8 mouse cellular contexts compared by ENCODE assay signal in genomic region chr16:38088126-38088628, GRCm38 (mm10). TPM values are rescaled to one million over a fixed set of nuclear protein-coding genes. Genes with fewer than 3 reads are reported as not detected.
DNase-seq lines count a peak whose midpoint lies in the region; ATAC-seq and TF ChIP-seq lines count a peak whose summit lies in the region.

No protein-coding gene starts in this region.

- H3K36me3 ChIP-seq in MEL (ENCODE audit: control insufficient read depth in 1 of 2, insufficient read depth in 2 of 2, low read length in 2 of 2) = peaks cover 0 to 20% of the 10 kb centered on the region in 2 experiments; a peak in 2 of 4 replicates
- H3K36me3 ChIP-seq in embryonic facial prominence, embryonic 15.5 days = no peaks in the 10 kb centered on the region
- H3K36me3 ChIP-seq in liver, embryonic 11.5 days (ENCODE audit: control insufficient read depth, insufficient read depth, low read length) = no peaks in the 10 kb centered on the region
- H3K36me3 ChIP-seq in stomach, postnatal 0 days (ENCODE audit: control insufficient read depth, insufficient read depth, low read length) = no peaks in the 10 kb centered on the region

- H3K4me1 ChIP-seq in MEL (ENCODE audit: control insufficient read depth in 1 of 2, insufficient read depth in 2 of 2, low read length in 2 of 2) = peaks cover 4 to 7% of the 10 kb centered on the region in 2 experiments; a peak in 3 of 4 replicates
- peaks cover 15% of the 10 kb centered on the region for H3K4me1 ChIP-seq in embryonic facial prominence, embryonic 15.5 days
- peaks cover 18% of the 10 kb centered on the region for H3K4me1 ChIP-seq in liver, embryonic 11.5 days (replicated peaks; ENCODE audit: control insufficient read depth, insufficient read depth, low read length)
- no peaks in the 10 kb centered on the region for H3K4me1 ChIP-seq in stomach, postnatal 0 days (replicated peaks; ENCODE audit: control insufficient read depth, insufficient read depth)

- DNase-seq in kidney, postnatal 36 days = peak; percentile 77 to 85
- no peak for DNase-seq in kidney, adult 18-20 months
- DNase-seq in MEL (ENCODE audit: low read depth, low spot score) = no peak
- no peak for DNase-seq in liver, embryonic 11.5 days (ENCODE audit: low spot score)
- peak; percentile 89 for DNase-seq in stomach, postnatal 0 days (ENCODE audit: low spot score)
- no peak for DNase-seq in frontal cortex, postnatal 10 days (ENCODE audit: low spot score in 2 of 2)
- DNase-seq in cerebellum, postnatal 14 days = no peak

- peak; percentile 3 for ATAC-seq in embryonic facial prominence, embryonic 15.5 days (ENCODE audit: insufficient number of reproducible peaks, low FRiP score, low TSS enrichment, low read depth)
- ATAC-seq in liver, embryonic 11.5 days (replicated peaks; ENCODE audit: low FRiP score) = peak; percentile 53
- ATAC-seq in stomach, postnatal 0 days (ENCODE audit: low FRiP score, low TSS enrichment) = peak; percentile 70

- peaks cover 36% of the 10 kb centered on the region for H3K79me2 ChIP-seq in MEL (ENCODE audit: control insufficient read depth, insufficient read depth, low read length, poor library complexity)

- no peak for TF ChIP-seq EP300 in MEL (IDR thresholded peaks at IDR 0.05; ENCODE audit: low read depth in 1 of 2, low read length in 2 of 2)
- no peak for TF ChIP-seq EP300 in stomach, postnatal 0 days (optimal IDR thresholded peaks at IDR 0.05)

- H3K27ac ChIP-seq in MEL (ENCODE audit: control insufficient read depth, low read depth, low read length) = peak overlapping the region; percentile 89
- H3K27ac ChIP-seq in embryonic facial prominence, embryonic 15.5 days (replicated peaks) = peak overlapping the region; percentile 100
- H3K27ac ChIP-seq in liver, embryonic 11.5 days (ENCODE audit: low read depth, low read length) = peak overlapping the region; percentile 99
- H3K27ac ChIP-seq in stomach, postnatal 0 days (replicated peaks) = peak overlapping the region; percentile 99

- TF ChIP-seq POLR2A in MEL (IDR thresholded peaks at IDR 0.05; ENCODE audit: control insufficient read depth in 1 of 2, insufficient read depth in 1 of 2, low read depth in 1 of 2, low read length in 2 of 2, poor library complexity in 1 of 2) = peak in 1 of 2 experiments; percentile 87; a peak in 1 of 4 replicates

- no peak for TF ChIP-seq RAD21 in MEL (IDR thresholded peaks at IDR 0.05; ENCODE audit: low read depth, low read length)

- H3K9ac ChIP-seq in MEL (ENCODE audit: control insufficient read depth, low read depth, low read length, poor library complexity, severe bottlenecking) = peak overlapping the region; percentile 88
- H3K9ac ChIP-seq in embryonic facial prominence, embryonic 15.5 days = peak overlapping the region; percentile 76
- peak overlapping the region; percentile 89 for H3K9ac ChIP-seq in liver, embryonic 11.5 days (ENCODE audit: low read depth, low read length)
- peak overlapping the region; percentile 84 for H3K9ac ChIP-seq in stomach, postnatal 0 days (ENCODE audit: low read length)

- H3K9me3 ChIP-seq in MEL (replicated peaks; ENCODE audit: insufficient read depth, low read length) = no peaks in the 10 kb centered on the region
- H3K9me3 ChIP-seq in embryonic facial prominence, embryonic 15.5 days (replicated peaks) = no peaks in the 10 kb centered on the region
- no peaks in the 10 kb centered on the region for H3K9me3 ChIP-seq in liver, embryonic 11.5 days (ENCODE audit: control insufficient read depth, low read length)
- no peaks in the 10 kb centered on the region for H3K9me3 ChIP-seq in stomach, postnatal 0 days (ENCODE audit: control insufficient read depth, low read length)

- WGBS in embryonic facial prominence, embryonic 15.5 days = 0% methylated on average over 32 of the region's 40 CpGs
- WGBS in liver, embryonic 11.5 days = under 1% methylated on average over 40 of the region's 40 CpGs
- WGBS in stomach, postnatal 0 days = 0% methylated on average over 30 of the region's 40 CpGs

- no peak for TF ChIP-seq CTCF in MEL (IDR thresholded peaks at IDR 0.05 in 2 of 3, conservative IDR thresholded peaks at IDR 0.05 in 1 of 3; ENCODE audit: control insufficient read depth in 1 of 3, insufficient read depth in 1 of 3, low read depth in 2 of 3, low read length in 3 of 3, poor library complexity in 1 of 3, severe bottlenecking in 1 of 3)
- 0 out of 2 replicates have a peak, but pooled peaks have one; percentile 9 for TF ChIP-seq CTCF in stomach, postnatal 0 days (IDR thresholded peaks at IDR 0.05; ENCODE audit: low read depth)

- H3K4me3 ChIP-seq in MEL (ENCODE audit: control insufficient read depth in 1 of 2, insufficient read depth in 1 of 2, low read depth in 2 of 2, low read length in 2 of 2) = peak overlapping the region; percentile 75 to 87
- peak overlapping the region; percentile 97 for H3K4me3 ChIP-seq in embryonic facial prominence, embryonic 15.5 days (replicated peaks)
- H3K4me3 ChIP-seq in liver, embryonic 11.5 days (ENCODE audit: low read depth, low read length) = peak overlapping the region; percentile 93
- peak overlapping the region; percentile 92 for H3K4me3 ChIP-seq in stomach, postnatal 0 days (ENCODE audit: low read depth, low read length)

- H3K4me2 ChIP-seq in embryonic facial prominence, embryonic 15.5 days (replicated peaks) = peak overlapping the region; percentile 67
- peak overlapping the region; percentile 93 for H3K4me2 ChIP-seq in liver, embryonic 11.5 days
- H3K4me2 ChIP-seq in stomach, postnatal 0 days (replicated peaks; ENCODE audit: low read depth) = peak overlapping the region; percentile 74

- H3K27me3 ChIP-seq in MEL (ENCODE audit: control insufficient read depth in 1 of 2, insufficient read depth in 2 of 2, low read length in 2 of 2) = no peaks in the 10 kb centered on the region
- no peaks in the 10 kb centered on the region for H3K27me3 ChIP-seq in embryonic facial prominence, embryonic 15.5 days
- no peaks in the 10 kb centered on the region for H3K27me3 ChIP-seq in liver, embryonic 11.5 days (replicated peaks; ENCODE audit: control insufficient read depth, insufficient read depth, low read length)
- no peaks in the 10 kb centered on the region for H3K27me3 ChIP-seq in stomach, postnatal 0 days (ENCODE audit: control insufficient read depth, insufficient read depth, low read length)

TF ChIP-seq in MEL, 35 proteins besides CTCF, POLR2A, EP300 and RAD21:
- TF ChIP-seq ETS1 (IDR thresholded peaks at IDR 0.05; ENCODE audit: low read depth, low read length) (peak; percentile 27; the same call in 1 of the 2 replicates), SMC3 (IDR thresholded peaks at IDR 0.05; ENCODE audit: low read depth, low read length) (no peak), SIN3A (IDR thresholded peaks at IDR 0.05; ENCODE audit: low read length) (peak; percentile 76), ELF1 (IDR thresholded peaks at IDR 0.05; ENCODE audit: low read depth, low read length) (no peak), MAFK (IDR thresholded peaks at IDR 0.05; ENCODE audit: borderline replicate concordance, low read depth, low read length) (no peak), MYC (IDR thresholded peaks at IDR 0.05; ENCODE audit: low read depth, low read length) (peak; percentile 44; the same call in 1 of the 2 replicates), MXI1 (IDR thresholded peaks at IDR 0.05; ENCODE audit: low read depth, low read length) (peak; percentile 21), UBTF (IDR thresholded peaks at IDR 0.05; ENCODE audit: borderline replicate concordance, insufficient read depth, low read depth, low read length) (0 out of 2 replicates have a peak, but pooled peaks have one; percentile 47), MYB (IDR thresholded peaks at IDR 0.05; ENCODE audit: low read depth, low read length) (no peak), KAT2A (conservative IDR thresholded peaks at IDR 0.05; ENCODE audit: low read depth, low read length) (no peak), MAX (IDR thresholded peaks at IDR 0.05; ENCODE audit: low read length) (peak; percentile 55; the same call in 1 of the 2 replicates), POLR2AphosphoS2 (IDR thresholded peaks at IDR 0.05; ENCODE audit: low read length) (peak; percentile 42), USF2 (IDR thresholded peaks at IDR 0.05; ENCODE audit: borderline replicate concordance in 1 of 2, insufficient read depth in 1 of 2, low read depth in 1 of 2, low read length in 2 of 2) (no peak)

RNA-seq across cellular contexts. Expression of gene Gsk3b, which starts 0.6 kb away (rescaled TPM):
- total RNA-seq in MEL (2012; rRNA removed) = 8.8 and 10.3 TPM in 2 replicates
- 10 to 100 TPM in 1 of 2 experiments, not detected in 1; 20.1 TPM for polyA plus RNA-seq in MEL (2012; ENCODE audit: insufficient read depth in 1 of 2, insufficient read length in 2 of 2, low read depth in 1 of 2, low replicate concordance in 2 of 2, missing spikeins in 1 of 2)
- 56.8 and 59.9 TPM in 2 replicates for polyA plus RNA-seq in embryonic facial prominence, embryonic 15.5 days (2015; fragmentation: Nextera tagmentation; extraction: Ambion mirVana)
- polyA plus RNA-seq in liver, embryonic 11.5 days (2014; fragmentation: Nextera tagmentation; extraction: Ambion mirVana) = 28.2 and 29.6 TPM in 2 replicates
- 28.1 and 28.4 TPM in 2 replicates for polyA plus RNA-seq in stomach, postnatal 0 days (2015; fragmentation: Nextera tagmentation; extraction: Ambion mirVana)

Comparison
In these comparisons a context has a peak if more than half of its experiments do, and no peak if none do; other contexts are left out.
1. DNase-seq: peak in kidney, postnatal 36 days (2 of 2) and stomach, postnatal 0 days (single experiment); none in kidney, adult 18-20 months (single experiment), MEL (single experiment), liver, embryonic 11.5 days (single experiment), frontal cortex, postnatal 10 days (0 of 2) and cerebellum, postnatal 14 days (0 of 2).
2. ATAC-seq: peak in every context shown above with its lines; median percentile 70 in stomach, postnatal 0 days; 53 in liver, embryonic 11.5 days; 3 in embryonic facial prominence, embryonic 15.5 days.
3. Peak in every context shown above with its lines, with median percentiles within 50 percentile points of each other: H3K27ac ChIP-seq, H3K4me3 ChIP-seq, H3K9ac ChIP-seq and H3K4me2 ChIP-seq.